Mouse (Mus musculus) kidney, adult 2 months (tissue): Measurements from ENCODE around the gene Wdr86.

Source experiments
- CTCF ChIP-seq: fragments of 200-500 bp; conservative IDR thresholded peaks from 2 replicates; pipeline ENCODE4 v1.5.1; 2011; ENCODE audit warnings: low read depth, mild to moderate bottlenecking, control low read depth, low read length, moderate library complexity, mixed read lengths; ENCODE audit not compliant: insufficient read depth, insufficient read length
- POLR2A ChIP-seq: fragments of 200-500 bp; IDR thresholded peaks from one replicate; pipeline ENCODE4 v1.6.1; 2011; ENCODE audit warnings: low read depth, low read length, control low read depth

- TF ChIP-seq CTCF (no peak), POLR2A (no peak)
These were observed 7.1 kb upstream of the Wdr86 start for GRCm38 (mm10) chr5:24737595-24737994.
